Mouse (Mus musculus) adrenal gland (tissue): ENCODE measurements around the gene Pik3r5.

Experiments
- intact Hi-C: fragments of 180-260 bp; cut with DNase I; formaldehyde crosslinking; loops from one replicate; pipeline ENCODE4 v1.15.1; 2025

Gene Pik3r5

GRCm38 (mm10) chr11:68482001-68482400, 50.1 kb downstream of the Pik3r5 start:
- intact Hi-C loops: loop anchor here (5.0 kb wide), 2 partner anchors 50 to 70 kb away; partner anchors contain the start of gene Pik3r5

- intact Hi-C loops: loop anchor here (5.0 kb wide), 2 partner anchors 51 to 69 kb away; partner anchors contain the start of gene Pik3r5
Observed at GRCm38 (mm10) chr11:68483213-68483612, 51.3 kb downstream of the Pik3r5 start.

- intact Hi-C loops: loop anchor here (5.0 kb wide), 2 partner anchors 52 to 68 kb away; partner anchors contain the start of gene Pik3r5
Observed at GRCm38 (mm10) chr11:68484431-68484830, 52.5 kb downstream of the Pik3r5 start.

- intact Hi-C loops: no loop called here
Observed at GRCm38 (mm10) chr11:68485206-68485942, 53.5 kb downstream of the Pik3r5 start.

GRCm38 (mm10) chr11:68486093-68486492, 54.2 kb downstream of the Pik3r5 start:
- intact Hi-C loops: no loop called here

- intact Hi-C loops: no loop called here
Observed at GRCm38 (mm10) chr11:68487720-68488119, 55.8 kb downstream of the Pik3r5 start.

- intact Hi-C loops: no loop called here
Observed at GRCm38 (mm10) chr11:68488256-68488824, 56.4 kb downstream of the Pik3r5 start.

- intact Hi-C loops: no loop called here
Observed at GRCm38 (mm10) chr11:68489236-68489635, 57.3 kb downstream of the Pik3r5 start.

GRCm38 (mm10) chr11:68492592-68492991, 60.7 kb downstream of the Pik3r5 start:
- intact Hi-C loops: no loop called here

- intact Hi-C loops: no loop called here
Observed at GRCm38 (mm10) chr11:68493760-68494159, 61.8 kb downstream of the Pik3r5 start.

GRCm38 (mm10) chr11:68497081-68497480, 65.2 kb downstream of the Pik3r5 start:
- intact Hi-C loops: loop anchor here (5.0 kb wide), 1 partner anchor 50 kb away; no protein-coding TSS in a partner anchor

GRCm38 (mm10) chr11:68498517-68498916, 66.6 kb downstream of the Pik3r5 start:
- intact Hi-C loops: loop anchor here (5.0 kb wide), 1 partner anchor 49 kb away; no protein-coding TSS in a partner anchor

GRCm38 (mm10) chr11:68498999-68499699, 67.2 kb downstream of the Pik3r5 start:
- intact Hi-C loops: loop anchor here (5.0 kb wide), 1 partner anchor 48 kb away; no protein-coding TSS in a partner anchor

GRCm38 (mm10) chr11:68500949-68501350, 69.0 kb downstream of the Pik3r5 start:
- intact Hi-C loops: no loop called here

GRCm38 (mm10) chr11:68502408-68502807, 70.5 kb downstream of the Pik3r5 start:
- intact Hi-C loops: no loop called here

GRCm38 (mm10) chr11:68502902-68503629, 71.1 kb downstream of the Pik3r5 start, which contains the start of gene Pik3r6:
Gene Pik3r6, plus strand, starts transcription at chr11:68503019.
- intact Hi-C loops: no loop called here

- intact Hi-C loops: no loop called here
Observed at GRCm38 (mm10) chr11:68504913-68505312, 73.0 kb downstream of the Pik3r5 start.

- intact Hi-C loops: no loop called here
Observed at GRCm38 (mm10) chr11:68507246-68507645, 75.3 kb downstream of the Pik3r5 start.

- intact Hi-C loops: no loop called here
Observed at GRCm38 (mm10) chr11:68508619-68509018, 76.7 kb downstream of the Pik3r5 start.

- intact Hi-C loops: no loop called here
Observed at GRCm38 (mm10) chr11:68509194-68509593, 77.3 kb downstream of the Pik3r5 start.

- intact Hi-C loops: no loop called here
Observed at GRCm38 (mm10) chr11:68513969-68514368, 82.0 kb downstream of the Pik3r5 start.
